Mouse (Mus musculus): ENCODE measurements around the gene Rab39. TPM values are rescaled to one million over a fixed set of nuclear protein-coding genes. Genes with fewer than 3 reads are reported as not detected.

Rab39 gene
- polyA plus RNA-seq, 1 experiment from 2014 or later = 3.7 TPM

DNA sequence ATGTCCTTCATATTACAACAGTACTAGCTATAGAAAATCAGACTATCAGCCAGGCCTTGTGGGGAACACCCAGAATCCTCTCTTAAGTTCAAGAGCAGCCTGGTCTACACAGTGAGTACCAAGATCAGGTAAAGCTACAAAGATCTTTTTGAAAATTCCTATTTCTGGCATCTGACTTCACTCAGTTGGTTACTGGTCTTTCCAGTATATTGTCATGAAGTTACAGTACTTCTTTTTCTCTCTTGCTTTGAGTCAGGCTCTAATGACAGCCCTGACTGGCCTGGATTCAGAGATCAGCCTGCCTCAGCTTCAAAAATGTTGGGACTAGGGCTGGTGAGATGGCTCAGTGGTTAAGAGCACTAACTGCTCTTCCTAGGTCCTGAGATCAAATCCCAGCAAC lies 40.6 kb downstream of the Rab39 start:
- DNase-seq (ENCODE audit: low spot score) = no peak
- H3K4me1 ChIP-seq (ENCODE audit: control insufficient read depth, insufficient read depth, low read length) = peaks cover 15% of the 10 kb centered on the region
- peak overlapping the region; percentile 55 for H3K4me2 ChIP-seq (ENCODE audit: low read length)
- no peak overlapping the region for H3K9ac ChIP-seq (ENCODE audit: low read length)
- H3K9me3 ChIP-seq (replicated peaks; ENCODE audit: control insufficient read depth, low read length) = no peaks in the 10 kb centered on the region
- ATAC-seq = no peak
- no peaks in the 10 kb centered on the region for H3K36me3 ChIP-seq (ENCODE audit: control insufficient read depth, insufficient read depth, low read length)
- no peaks in the 10 kb centered on the region for H3K27me3 ChIP-seq (replicated peaks; ENCODE audit: control insufficient read depth, insufficient read depth, low read length)
- 0 out of 2 replicates have a peak overlapping the region, but pooled peaks have one; percentile 93 for H3K4me3 ChIP-seq (ENCODE audit: low read depth, low read length)
- no peak overlapping the region for H3K27ac ChIP-seq (ENCODE audit: low read depth, low read length)

DNA sequence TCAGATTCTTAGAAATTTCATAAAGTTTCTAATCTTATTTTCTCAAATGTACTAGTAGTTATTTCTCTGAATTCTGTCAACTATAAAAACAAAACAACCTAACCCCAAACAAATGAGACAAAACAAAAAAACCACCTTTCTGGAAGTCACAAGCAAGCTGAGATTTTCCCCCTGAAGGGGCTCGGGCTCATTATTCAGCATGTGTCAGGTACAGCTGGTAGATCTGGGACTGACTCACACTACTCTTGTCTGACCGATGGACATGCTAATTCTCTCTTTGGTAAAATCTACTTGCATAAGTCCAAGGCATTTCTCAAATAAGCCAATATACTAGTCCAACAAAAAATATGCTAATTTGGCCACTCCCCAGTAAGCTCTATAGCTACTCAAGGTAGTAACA lies 41.2 kb downstream of the Rab39 start:
- 0 out of 2 replicates have a peak overlapping the region, but pooled peaks have one; percentile 55 for H3K4me2 ChIP-seq (ENCODE audit: low read length)
- no peaks in the 10 kb centered on the region for H3K9me3 ChIP-seq (replicated peaks; ENCODE audit: control insufficient read depth, low read length)
- no peak for ATAC-seq
- 70% methylated on average over 2 of the region's 2 CpGs for WGBS
- DNase-seq (ENCODE audit: low spot score) = no peak
- no peak overlapping the region for H3K4me3 ChIP-seq (ENCODE audit: low read depth, low read length)
- no peak overlapping the region for H3K9ac ChIP-seq (ENCODE audit: low read length)
- peaks cover 15% of the 10 kb centered on the region for H3K4me1 ChIP-seq (ENCODE audit: control insufficient read depth, insufficient read depth, low read length)
- no peak overlapping the region for H3K27ac ChIP-seq (ENCODE audit: low read depth, low read length)
- H3K36me3 ChIP-seq (ENCODE audit: control insufficient read depth, insufficient read depth, low read length) = no peaks in the 10 kb centered on the region
- H3K27me3 ChIP-seq (replicated peaks; ENCODE audit: control insufficient read depth, insufficient read depth, low read length) = no peaks in the 10 kb centered on the region

DNA sequence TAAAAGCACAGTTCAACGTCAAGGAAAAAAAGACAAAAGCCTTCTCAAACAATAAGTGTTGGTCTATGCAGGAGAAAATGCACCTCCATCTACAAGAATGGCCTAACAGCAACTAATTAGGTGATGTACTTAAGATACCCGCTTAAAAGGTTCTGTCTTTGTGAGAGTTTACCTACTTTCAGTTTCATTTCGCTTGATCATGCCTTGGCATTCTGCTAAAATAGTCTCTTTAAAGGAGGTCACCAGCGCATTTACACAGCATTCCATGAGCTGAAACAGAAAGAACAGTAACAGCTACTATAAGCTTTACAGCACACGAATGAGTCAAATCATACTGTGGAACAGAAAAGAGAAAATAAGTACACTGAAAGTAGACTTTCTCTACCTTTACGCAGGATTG lies 71.2 kb downstream of the Rab39 start:
- ATAC-seq = no peak
- H3K36me3 ChIP-seq (ENCODE audit: control insufficient read depth, insufficient read depth, low read length) = peaks cover 69% of the 10 kb centered on the region
- H3K9ac ChIP-seq (ENCODE audit: low read length) = no peak overlapping the region
- no peak overlapping the region for H3K4me3 ChIP-seq (ENCODE audit: low read depth, low read length)
- no peaks in the 10 kb centered on the region for H3K9me3 ChIP-seq (replicated peaks; ENCODE audit: control insufficient read depth, low read length)
- no peak overlapping the region for H3K27ac ChIP-seq (ENCODE audit: low read depth, low read length)
- H3K27me3 ChIP-seq (replicated peaks; ENCODE audit: control insufficient read depth, insufficient read depth, low read length) = no peaks in the 10 kb centered on the region
- H3K4me1 ChIP-seq (ENCODE audit: control insufficient read depth, insufficient read depth, low read length) = no peaks in the 10 kb centered on the region
- no peak for DNase-seq (ENCODE audit: low spot score)
- WGBS = 91% methylated on average over 6 of the region's 6 CpGs
- H3K4me2 ChIP-seq (ENCODE audit: low read length) = no peak overlapping the region

Other genes with a start within 250 kb of the Rab39 start
- 12.5 and 13.0 TPM in 2 replicates for gene Atm, start 169.5 kb downstream of the Rab39 start, polyA plus RNA-seq (2014; fragmentation: Nextera tagmentation; extraction: Ambion mirVana)
- gene Npat, start 169.2 kb downstream of the Rab39 start, polyA plus RNA-seq (2014; fragmentation: Nextera tagmentation; extraction: Ambion mirVana) = 13.9 and 15.3 TPM in 2 replicates
- 190 and 201 TPM in 2 replicates for gene Acat1, start 95.8 kb downstream of the Rab39 start, polyA plus RNA-seq (2014; fragmentation: Nextera tagmentation; extraction: Ambion mirVana)
- 57.8 and 62.1 TPM in 2 replicates for gene Cul5, start 36.2 kb downstream of the Rab39 start, polyA plus RNA-seq (2014; fragmentation: Nextera tagmentation; extraction: Ambion mirVana)
- gene Slc35f2, start 65.3 kb upstream of the Rab39 start, polyA plus RNA-seq (2014; fragmentation: Nextera tagmentation; extraction: Ambion mirVana) = 7.6 and 9.5 TPM in 2 replicates
- 0.99 and 2.0 TPM in 2 replicates for gene Sln, start 143.9 kb upstream of the Rab39 start, polyA plus RNA-seq (2014; fragmentation: Nextera tagmentation; extraction: Ambion mirVana)